Mouse (Mus musculus) NIH3T3 (cell line): ENCODE data around the gene Cerk.
"Not testable (repeated sequence)": the region's sequence is repeated elsewhere in the genome, so short reads cannot be mapped to it uniquely, and the experiment has no call there.

Experiments
- DNase-seq: peaks from one replicate; pipeline ENCODE4 v3.0.0-alpha.2; 2012; ENCODE audit warnings: low read depth

Cerk gene

GRCm38 (mm10) chr15:86112707-86113341 lies 73.1 kb downstream of the Cerk start:
- DNase-seq, result peak; percentile 74

- DNase-seq, result peak; percentile 46
Observed at GRCm38 (mm10) chr15:86110361-86111103, 75.4 kb downstream of the Cerk start.

- DNase-seq, result no peak
Observed at GRCm38 (mm10) chr15:86109650-86110211, 76.2 kb downstream of the Cerk start.

GRCm38 (mm10) chr15:86109245-86109644 lies 76.7 kb downstream of the Cerk start:
- DNase-seq, result no peak

GRCm38 (mm10) chr15:86107831-86108471 lies 78.0 kb downstream of the Cerk start:
- no peak for DNase-seq

- DNase-seq, result no peak
Observed at GRCm38 (mm10) chr15:86105751-86106150, 80.2 kb downstream of the Cerk start.

GRCm38 (mm10) chr15:86105345-86105697 lies 80.6 kb downstream of the Cerk start:
- no peak for DNase-seq

- DNase-seq, result no peak
Observed at GRCm38 (mm10) chr15:86104401-86105344, 81.3 kb downstream of the Cerk start.

- no peak for DNase-seq
Observed at GRCm38 (mm10) chr15:86102308-86102707, 83.6 kb downstream of the Cerk start.

GRCm38 (mm10) chr15:86101585-86101984 lies 84.4 kb downstream of the Cerk start:
- no peak for DNase-seq

- no peak for DNase-seq
Observed at GRCm38 (mm10) chr15:86097871-86098270, 88.1 kb downstream of the Cerk start.

GRCm38 (mm10) chr15:86096604-86097020 lies 89.3 kb downstream of the Cerk start:
- not testable (repeated sequence) for DNase-seq

GRCm38 (mm10) chr15:86095722-86096603 lies 90.0 kb downstream of the Cerk start:
- DNase-seq, result no peak

- no peak for DNase-seq
Observed at GRCm38 (mm10) chr15:86094324-86095121, 91.4 kb downstream of the Cerk start.

- peak; percentile 83 for DNase-seq
Observed at GRCm38 (mm10) chr15:86093236-86093635, 92.7 kb downstream of the Cerk start.

- DNase-seq, result no peak
Observed at GRCm38 (mm10) chr15:86091998-86092670, 93.8 kb downstream of the Cerk start.

- no peak for DNase-seq
Observed at GRCm38 (mm10) chr15:86091201-86091997, 94.5 kb downstream of the Cerk start.

GRCm38 (mm10) chr15:86090578-86090977 lies 95.4 kb downstream of the Cerk start:
- DNase-seq, result no peak
